Mouse (Mus musculus) limb, embryonic 11.5 days (tissue): ENCODE results near the gene 1700030J22Rik. TPM values are rescaled to one million over a fixed set of nuclear protein-coding genes. Genes with fewer than 3 reads are reported as not detected.

Experiments
- ATAC-seq: fragments of 200-750 bp; cut with Nextera tagmentation; 2 replicates; pipeline ENCODE4 v1.8.0; 2017; ENCODE audit warnings: low read depth; ENCODE audit not compliant: insufficient number of reproducible peaks, low FRiP score, low TSS enrichment
- DNase-seq: peaks from one replicate; pipeline ENCODE4 v3.0.0-alpha.2; 2015; ENCODE audit warnings: low spot score
- H3K27ac ChIP-seq: fragments of 300-500 bp; sonication (generic); replicated peaks from 2 replicates; pipeline ENCODE4 v1.5.1; 2014; ENCODE audit warnings: low read depth, mild to moderate bottlenecking, low read length
- H3K27me3 ChIP-seq: fragments of 300-500 bp; sonication (generic); 2 replicates; pipeline ENCODE4 v1.6.1; 2014; ENCODE audit warnings: mild to moderate bottlenecking, low read length, mixed read lengths; ENCODE audit not compliant: control insufficient read depth, insufficient read depth
- H3K36me3 ChIP-seq: fragments of 300-500 bp; sonication (generic); 2 replicates; pipeline ENCODE4 v1.6.1; 2014; ENCODE audit warnings: mild to moderate bottlenecking, low read length, moderate library complexity, mixed read lengths; ENCODE audit not compliant: control insufficient read depth, insufficient read depth
- H3K4me1 ChIP-seq: fragments of 300-500 bp; sonication (generic); 2 replicates; pipeline ENCODE4 v1.6.1; 2014; ENCODE audit warnings: low read length, mixed read lengths; ENCODE audit not compliant: control insufficient read depth, insufficient read depth
- H3K4me2 ChIP-seq: fragments of 300-500 bp; sonication (generic); 2 replicates; pipeline ENCODE4 v1.6.1; 2014; ENCODE audit warnings: low read depth, mild to moderate bottlenecking, moderate library complexity; ENCODE audit not compliant: severe bottlenecking
- H3K4me3 ChIP-seq: fragments of 300-500 bp; sonication (generic); 2 replicates; pipeline ENCODE4 v1.5.1; 2014; ENCODE audit warnings: low read depth, low read length
- H3K9ac ChIP-seq: fragments of 300-500 bp; sonication (generic); 2 replicates; pipeline ENCODE4 v1.6.1; 2014; ENCODE audit warnings: mild to moderate bottlenecking, low read length
- H3K9me3 ChIP-seq: fragments of 300-500 bp; sonication (generic); 2 replicates; pipeline ENCODE4 v1.6.1; 2016; ENCODE audit warnings: low read length; ENCODE audit not compliant: control insufficient read depth
- WGBS: fragments of 180-500 bp; shearing (Covaris S2); extraction: QIAGEN DNeasy Blood & Tissue Kit; methylation state at CpG from one replicate; pipeline ENCODE4 v1.1.7; 2014; 5-methylcytosine and 5-hydroxymethylcytosine counted together
- polyA plus RNA-seq: library from polyadenylated mRNA; unstranded; fragments of >200 nt; fragmentation: Nextera tagmentation; extraction: Ambion mirVana; gene quantifications from 2 replicates; pipeline ENCODE4 v1.2.1, GENCODE M21; 2014

Gene 1700030J22Rik
- polyA plus RNA-seq, 1 experiment from 2014 or later = 2.1 TPM

- H3K9ac ChIP-seq = no peak overlapping the region
- H3K27me3 ChIP-seq = no peaks in the 10 kb centered on the region
- 33% methylated on average over 5 of the region's 5 CpGs for WGBS
- ATAC-seq = no peak
- no peaks in the 10 kb centered on the region for H3K9me3 ChIP-seq
- no peaks in the 10 kb centered on the region for H3K36me3 ChIP-seq
- no peak overlapping the region for H3K4me3 ChIP-seq
- DNase-seq = no peak
- no peak overlapping the region for H3K4me2 ChIP-seq
- H3K27ac ChIP-seq = no peak overlapping the region
- H3K4me1 ChIP-seq = no peaks in the 10 kb centered on the region
These were observed 3.7 kb downstream of the 1700030J22Rik start for GRCm38 (mm10) chr8:116975066-116975465.

GRCm38 (mm10) chr8:116969531-116969930, 9.2 kb downstream of the 1700030J22Rik start:
- no peak overlapping the region for H3K9ac ChIP-seq
- no peaks in the 10 kb centered on the region for H3K27me3 ChIP-seq
- H3K36me3 ChIP-seq = no peaks in the 10 kb centered on the region
- no peak overlapping the region for H3K4me3 ChIP-seq
- H3K27ac ChIP-seq = no peak overlapping the region
- no peaks in the 10 kb centered on the region for H3K4me1 ChIP-seq
- 85% methylated on average over 6 of the region's 6 CpGs for WGBS
- H3K9me3 ChIP-seq = no peaks in the 10 kb centered on the region
- no peak for ATAC-seq
- DNase-seq = no peak
- no peak overlapping the region for H3K4me2 ChIP-seq

GRCm38 (mm10) chr8:116954415-116954814, 24.3 kb downstream of the 1700030J22Rik start:
- Histone ChIP-seq H3K4me2 (no peak overlapping the region), H3K4me3 (no peak overlapping the region), H3K27me3 (no peaks in the 10 kb centered on the region), H3K9ac (no peak overlapping the region), H3K36me3 (peaks cover 5% of the 10 kb centered on the region; the same call in 1 of the 2 replicates), H3K9me3 (no peaks in the 10 kb centered on the region), H3K27ac (no peak overlapping the region), H3K4me1 (no peaks in the 10 kb centered on the region)
- DNase-seq (no peak), ATAC-seq (no peak)
- 94% methylated on average over 9 of the region's 9 CpGs for WGBS

- WGBS = 90% methylated on average over 8 of the region's 8 CpGs
These were observed 26.3 kb downstream of the 1700030J22Rik start for GRCm38 (mm10) chr8:116952428-116952827.

GRCm38 (mm10) chr8:116951778-116952177, 27.0 kb downstream of the 1700030J22Rik start:
- Histone ChIP-seq H3K27me3 (no peaks in the 10 kb centered on the region), H3K27ac (no peak overlapping the region), H3K4me2 (no peak overlapping the region), H3K4me3 (no peak overlapping the region), H3K9ac (no peak overlapping the region), H3K36me3 (peaks cover 1% of the 10 kb centered on the region; the same call in 1 of the 2 replicates), H3K4me1 (no peaks in the 10 kb centered on the region), H3K9me3 (no peaks in the 10 kb centered on the region)
- ATAC-seq (no peak), DNase-seq (no peak)
- WGBS = 95% methylated on average over 2 of the region's 2 CpGs

More at GRCm38 (mm10) chr8:116952428-116952827, 26.3 kb downstream of the 1700030J22Rik start:
- Histone ChIP-seq H3K27me3 (no peaks in the 10 kb centered on the region), H3K4me1 (no peaks in the 10 kb centered on the region), H3K27ac (no peak overlapping the region), H3K9me3 (no peaks in the 10 kb centered on the region), H3K4me2 (no peak overlapping the region), H3K36me3 (peaks cover 3% of the 10 kb centered on the region; the same call in 1 of the 2 replicates), H3K4me3 (no peak overlapping the region), H3K9ac (no peak overlapping the region)
- ATAC-seq = no peak
- no peak for DNase-seq

GRCm38 (mm10) chr8:116951369-116951768, 27.4 kb downstream of the 1700030J22Rik start:
- ATAC-seq (no peak), DNase-seq (no peak)
- Histone ChIP-seq H3K36me3 (no peaks in the 10 kb centered on the region; the same call in 1 of the 2 replicates), H3K9ac (no peak overlapping the region), H3K4me1 (no peaks in the 10 kb centered on the region), H3K4me2 (no peak overlapping the region), H3K27me3 (no peaks in the 10 kb centered on the region), H3K9me3 (no peaks in the 10 kb centered on the region), H3K27ac (no peak overlapping the region), H3K4me3 (no peak overlapping the region)
- WGBS = 84% methylated on average over 5 of the region's 5 CpGs

- H3K27ac ChIP-seq = no peak overlapping the region
- DNase-seq = no peak
- no peak overlapping the region for H3K4me3 ChIP-seq
- no peaks in the 10 kb centered on the region for H3K27me3 ChIP-seq
- ATAC-seq = no peak
- WGBS = 89% methylated on average over 7 of the region's 7 CpGs
- peaks cover 4% of the 10 kb centered on the region; the same call in 1 of the 2 replicates for H3K4me1 ChIP-seq
- H3K4me2 ChIP-seq = no peak overlapping the region
- no peaks in the 10 kb centered on the region for H3K9me3 ChIP-seq
- H3K36me3 ChIP-seq = no peaks in the 10 kb centered on the region
- no peak overlapping the region for H3K9ac ChIP-seq
These were observed 31.2 kb downstream of the 1700030J22Rik start for GRCm38 (mm10) chr8:116947589-116947988.

- H3K4me1 ChIP-seq = peaks cover 4% of the 10 kb centered on the region; the same call in 1 of the 2 replicates
These were observed 31.9 kb downstream of the 1700030J22Rik start for GRCm38 (mm10) chr8:116946851-116947250.

GRCm38 (mm10) chr8:116946268-116946838, 32.4 kb downstream of the 1700030J22Rik start:
- DNase-seq = no peak
- H3K4me3 ChIP-seq = no peak overlapping the region

More at GRCm38 (mm10) chr8:116946851-116947250, 31.9 kb downstream of the 1700030J22Rik start:
- Histone ChIP-seq H3K9me3 (no peaks in the 10 kb centered on the region), H3K27ac (no peak overlapping the region), H3K27me3 (no peaks in the 10 kb centered on the region), H3K9ac (no peak overlapping the region), H3K4me3 (no peak overlapping the region), H3K36me3 (no peaks in the 10 kb centered on the region), H3K4me2 (no peak overlapping the region)
- DNase-seq = no peak
- ATAC-seq = no peak
- WGBS = 92% methylated on average over 6 of the region's 6 CpGs

More at GRCm38 (mm10) chr8:116946268-116946838, 32.4 kb downstream of the 1700030J22Rik start:
- no peak for ATAC-seq
- Histone ChIP-seq H3K4me2 (no peak overlapping the region), H3K36me3 (no peaks in the 10 kb centered on the region), H3K9ac (no peak overlapping the region), H3K27ac (no peak overlapping the region), H3K4me1 (peaks cover 4% of the 10 kb centered on the region; the same call in 1 of the 2 replicates), H3K9me3 (no peaks in the 10 kb centered on the region), H3K27me3 (no peaks in the 10 kb centered on the region)
- 83% methylated on average over 21 of the region's 21 CpGs for WGBS
